Mouse (Mus musculus): ENCODE results near the gene Tomm7. TPM values are rescaled to one million over a fixed set of nuclear protein-coding genes. Genes with fewer than 3 reads are reported as not detected.
A peak's percentile ranks its signal among the peaks of the same experiment; 100 is the strongest.
"Not testable (repeated sequence)": the region's sequence is repeated elsewhere in the genome, so short reads cannot be mapped to it uniquely, and the experiment has no call there.

Gene Tomm7
- polyA plus RNA-seq, 1 experiment from 2014 or later, result 123 TPM

- Histone ChIP-seq H3K27me3 (no peaks in the 10 kb centered on the region), H3K4me2 (no peak overlapping the region), H3K36me3 (peaks cover 12% of the 10 kb centered on the region), H3K9ac (peak overlapping the region; percentile 62; the same call in 1 of the 2 replicates), H3K27ac (no peak overlapping the region), H3K4me3 (replicated peaks) (no peak overlapping the region), H3K9me3 (replicated peaks) (no peaks in the 10 kb centered on the region), H3K4me1 (peaks cover 18% of the 10 kb centered on the region)
- no peak for ATAC-seq (replicated peaks; ENCODE audit: low FRiP score)
- 92% methylated on average over 3 of the region's 3 CpGs for WGBS
Observed at GRCm38 (mm10) chr5:23845141-23845540, 1.2 kb upstream of the Tomm7 start.

- 27% methylated on average over 7 of the region's 7 CpGs for WGBS
- H3K9me3 ChIP-seq (replicated peaks), result no peaks in the 10 kb centered on the region
- H3K9ac ChIP-seq, result peak overlapping the region; percentile 62
- peaks cover 17% of the 10 kb centered on the region for H3K36me3 ChIP-seq
- H3K4me3 ChIP-seq (replicated peaks), result peak overlapping the region; percentile 80
- peak overlapping the region; percentile 65 for H3K4me2 ChIP-seq
- no peak; the same call in 1 of the 2 replicates for ATAC-seq (replicated peaks; ENCODE audit: low FRiP score)
- no peaks in the 10 kb centered on the region for H3K27me3 ChIP-seq
- peak overlapping the region; percentile 89 for H3K27ac ChIP-seq
- H3K4me1 ChIP-seq, result peaks cover 18% of the 10 kb centered on the region
Observed at GRCm38 (mm10) chr5:23844531-23844841, 525 bp upstream of the Tomm7 start.

GRCm38 (mm10) chr5:23838158-23838557, 5.8 kb downstream of the Tomm7 start:
- Histone ChIP-seq H3K4me3 (replicated peaks) (no peak overlapping the region), H3K27ac (no peak overlapping the region), H3K27me3 (no peaks in the 10 kb centered on the region; the same call in 1 of the 2 replicates), H3K9me3 (replicated peaks) (no peaks in the 10 kb centered on the region), H3K36me3 (peaks cover 26% of the 10 kb centered on the region), H3K4me2 (no peak overlapping the region), H3K9ac (no peak overlapping the region), H3K4me1 (peaks cover 11% of the 10 kb centered on the region)
- 84% methylated on average over 7 of the region's 7 CpGs for WGBS
- no peak for ATAC-seq (replicated peaks; ENCODE audit: low FRiP score)

- Histone ChIP-seq H3K27me3 (peaks cover 14% of the 10 kb centered on the region), H3K36me3 (peaks cover 17% of the 10 kb centered on the region)
- not testable (repeated sequence) for H3K4me1 ChIP-seq; H3K4me3 ChIP-seq (replicated peaks); H3K9me3 ChIP-seq (replicated peaks); H3K27ac ChIP-seq; H3K4me2 ChIP-seq; ATAC-seq (replicated peaks; ENCODE audit: low FRiP score); H3K9ac ChIP-seq
- 66% methylated on average over 1 of the region's 1 CpGs for WGBS
Observed at GRCm38 (mm10) chr5:23835691-23836090, 8.3 kb downstream of the Tomm7 start.

GRCm38 (mm10) chr5:23830897-23831752, 12.8 kb downstream of the Tomm7 start:
- no peaks in the 10 kb centered on the region for H3K9me3 ChIP-seq (replicated peaks)
- no peak overlapping the region for H3K27ac ChIP-seq
- H3K4me2 ChIP-seq, result peak overlapping the region; percentile 38
- no peak for ATAC-seq (replicated peaks; ENCODE audit: low FRiP score)
- H3K27me3 ChIP-seq, result peaks cover 18% of the 10 kb centered on the region
- 39% methylated on average over 58 of the region's 58 CpGs for WGBS
- H3K4me3 ChIP-seq (replicated peaks), result peak overlapping the region; percentile 14; the same call in 1 of the 2 replicates
- H3K4me1 ChIP-seq, result peaks cover 3% of the 10 kb centered on the region; the same call in 1 of the 2 replicates
- no peak overlapping the region for H3K9ac ChIP-seq
- no peaks in the 10 kb centered on the region for H3K36me3 ChIP-seq

GRCm38 (mm10) chr5:23826321-23827004, 17.5 kb downstream of the Tomm7 start:
- no peak for ATAC-seq (replicated peaks; ENCODE audit: low FRiP score)
- H3K27me3 ChIP-seq, result peaks cover 10% of the 10 kb centered on the region
- 36% methylated on average over 11 of the region's 11 CpGs for WGBS

GRCm38 (mm10) chr5:23824171-23824733, 19.7 kb downstream of the Tomm7 start:
- Histone ChIP-seq H3K4me1 (no peaks in the 10 kb centered on the region), H3K27ac (no peak overlapping the region), H3K36me3 (peaks cover 11% of the 10 kb centered on the region), H3K9ac (no peak overlapping the region), H3K9me3 (replicated peaks) (no peaks in the 10 kb centered on the region), H3K4me3 (replicated peaks) (no peak overlapping the region), H3K27me3 (no peaks in the 10 kb centered on the region), H3K4me2 (no peak overlapping the region)
- 0 out of 2 replicates have a peak, but pooled peaks have one; percentile 40 for ATAC-seq (replicated peaks; ENCODE audit: low FRiP score)
- WGBS, result 79% methylated on average over 8 of the region's 8 CpGs

More at GRCm38 (mm10) chr5:23826321-23827004, 17.5 kb downstream of the Tomm7 start:
- Histone ChIP-seq H3K4me1 (peaks cover 3% of the 10 kb centered on the region; the same call in 1 of the 2 replicates), H3K4me2 (no peak overlapping the region), H3K9me3 (replicated peaks) (no peaks in the 10 kb centered on the region), H3K4me3 (replicated peaks) (no peak overlapping the region), H3K36me3 (no peaks in the 10 kb centered on the region), H3K9ac (no peak overlapping the region), H3K27ac (no peak overlapping the region)

GRCm38 (mm10) chr5:23822306-23822705, 21.7 kb downstream of the Tomm7 start:
- peaks cover 27% of the 10 kb centered on the region for H3K36me3 ChIP-seq
- H3K9ac ChIP-seq, result no peak overlapping the region
- no peaks in the 10 kb centered on the region for H3K27me3 ChIP-seq
- no peaks in the 10 kb centered on the region for H3K4me1 ChIP-seq
- H3K9me3 ChIP-seq (replicated peaks), result no peaks in the 10 kb centered on the region
- H3K4me3 ChIP-seq (replicated peaks), result no peak overlapping the region
- no peak for ATAC-seq (replicated peaks; ENCODE audit: low FRiP score)
- H3K4me2 ChIP-seq, result no peak overlapping the region
- WGBS, result 76% methylated on average over 11 of the region's 11 CpGs
- H3K27ac ChIP-seq, result no peak overlapping the region

- H3K9ac ChIP-seq, result no peak overlapping the region
- H3K27ac ChIP-seq, result no peak overlapping the region
- H3K4me3 ChIP-seq (replicated peaks), result no peak overlapping the region
- no peak for ATAC-seq (replicated peaks; ENCODE audit: low FRiP score)
- WGBS, result 86% methylated on average over 15 of the region's 15 CpGs
- H3K36me3 ChIP-seq, result peaks cover 75% of the 10 kb centered on the region
- H3K9me3 ChIP-seq (replicated peaks), result 0 out of 2 replicates have a peak, but pooled peaks cover 2% of the 10 kb centered on the region
- H3K4me1 ChIP-seq, result no peaks in the 10 kb centered on the region
- H3K4me2 ChIP-seq, result no peak overlapping the region
- H3K27me3 ChIP-seq, result no peaks in the 10 kb centered on the region
Observed at GRCm38 (mm10) chr5:23816681-23817080, 27.3 kb downstream of the Tomm7 start.

- 46% methylated on average over 5 of the region's 5 CpGs for WGBS
Observed at GRCm38 (mm10) chr5:23814841-23815240, 29.1 kb downstream of the Tomm7 start.

GRCm38 (mm10) chr5:23792726-23793125, 51.2 kb downstream of the Tomm7 start:
- no peak for ATAC-seq (replicated peaks; ENCODE audit: low FRiP score)
- peaks cover 8% of the 10 kb centered on the region for H3K4me1 ChIP-seq
- H3K27ac ChIP-seq, result no peak overlapping the region
- 97% methylated on average over 2 of the region's 2 CpGs for WGBS
- no peak overlapping the region for H3K9ac ChIP-seq
- peaks cover 65% of the 10 kb centered on the region for H3K36me3 ChIP-seq
- no peak overlapping the region for H3K4me3 ChIP-seq (replicated peaks)
- no peaks in the 10 kb centered on the region for H3K9me3 ChIP-seq (replicated peaks)
- no peak overlapping the region for H3K4me2 ChIP-seq
- H3K27me3 ChIP-seq, result no peaks in the 10 kb centered on the region

More at GRCm38 (mm10) chr5:23814841-23815240, 29.1 kb downstream of the Tomm7 start:
- Histone ChIP-seq H3K27me3 (no peaks in the 10 kb centered on the region), H3K9me3 (replicated peaks) (0 out of 2 replicates have a peak, but pooled peaks cover 2% of the 10 kb centered on the region), H3K36me3 (peaks cover 87% of the 10 kb centered on the region), H3K27ac (no peak overlapping the region), H3K4me3 (replicated peaks) (no peak overlapping the region), H3K9ac (no peak overlapping the region), H3K4me1 (no peaks in the 10 kb centered on the region), H3K4me2 (no peak overlapping the region)
- ATAC-seq (replicated peaks; ENCODE audit: low FRiP score), result peak; percentile 89

Measured in kidney, embryonic 15.5 days (tissue).